Mouse (Mus musculus): ENCODE measurements around the gene Tmem45a.

Gene Tmem45a

DNA sequence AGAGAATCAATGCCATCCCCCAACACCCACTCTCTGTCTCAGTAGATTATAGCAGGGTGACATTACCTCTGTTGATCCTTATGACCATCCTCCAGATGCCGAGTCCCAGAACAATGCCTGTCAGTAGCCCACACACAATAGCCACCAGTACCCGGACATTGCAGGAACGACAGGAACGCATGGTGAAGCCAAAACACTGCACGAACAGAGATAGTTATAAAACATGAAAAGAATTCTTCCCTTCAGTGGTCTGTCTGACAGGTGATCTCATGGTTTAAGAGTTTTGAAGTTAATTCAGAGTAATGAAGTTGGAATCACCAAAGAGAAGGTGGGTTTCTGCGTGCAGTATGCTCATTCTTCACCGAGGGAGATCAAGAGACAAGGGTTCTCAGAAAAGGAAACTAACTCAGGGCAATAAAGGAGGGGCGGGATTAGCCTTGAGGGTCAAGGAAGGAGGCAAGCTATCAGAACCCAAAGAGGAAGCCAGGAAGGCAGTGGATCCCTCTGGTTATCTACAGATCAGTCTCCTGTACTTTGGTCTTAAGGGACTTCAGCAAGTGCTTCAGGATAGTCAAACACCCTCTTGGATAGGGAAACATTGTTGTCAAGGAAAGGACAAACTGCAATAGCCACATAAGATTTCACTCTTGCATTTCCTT, 90.4 kb downstream of the Tmem45a start, which contains the start of gene Adgrg7:
TSS of gene Adgrg7 (minus strand) at position 375 of the 659 bp plus-strand sequence.
- DNase-seq, result no peak

DNA sequence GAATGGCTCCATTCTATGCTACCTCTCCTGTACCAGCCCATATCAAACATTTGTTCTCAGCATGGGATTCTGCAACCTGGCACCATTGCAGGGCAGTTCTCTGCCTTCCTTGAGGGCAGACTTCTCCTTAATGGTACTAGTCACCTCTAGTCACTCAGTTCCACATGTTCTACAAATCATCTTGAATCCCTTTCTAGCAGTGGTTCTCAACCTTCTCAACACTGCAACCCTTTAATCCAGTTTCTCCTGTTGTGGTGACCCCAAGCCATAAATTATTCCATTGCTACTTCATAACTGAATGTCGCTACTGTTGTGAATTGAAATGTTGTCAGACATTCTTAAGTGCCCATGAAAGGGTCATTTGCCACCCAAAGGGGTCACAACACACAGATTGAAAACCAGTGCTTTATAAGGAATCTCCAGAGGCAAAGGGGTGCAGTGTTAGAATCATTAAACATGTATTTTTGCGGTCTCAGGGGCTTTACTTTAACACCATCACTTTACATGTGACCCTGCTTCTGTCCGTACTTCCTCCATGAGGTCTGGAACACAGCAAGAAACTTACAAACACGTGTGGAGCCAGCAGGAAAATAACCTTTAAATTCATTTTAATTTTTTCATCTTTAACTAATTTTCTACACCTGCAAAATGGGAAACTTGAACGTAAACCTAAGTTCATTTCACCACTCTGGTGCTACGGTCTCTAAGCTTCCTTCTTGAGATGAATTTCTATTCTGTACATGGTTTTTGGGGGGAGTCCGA, 91.4 kb downstream of the Tmem45a start:
- DNase-seq, result no peak

DNA sequence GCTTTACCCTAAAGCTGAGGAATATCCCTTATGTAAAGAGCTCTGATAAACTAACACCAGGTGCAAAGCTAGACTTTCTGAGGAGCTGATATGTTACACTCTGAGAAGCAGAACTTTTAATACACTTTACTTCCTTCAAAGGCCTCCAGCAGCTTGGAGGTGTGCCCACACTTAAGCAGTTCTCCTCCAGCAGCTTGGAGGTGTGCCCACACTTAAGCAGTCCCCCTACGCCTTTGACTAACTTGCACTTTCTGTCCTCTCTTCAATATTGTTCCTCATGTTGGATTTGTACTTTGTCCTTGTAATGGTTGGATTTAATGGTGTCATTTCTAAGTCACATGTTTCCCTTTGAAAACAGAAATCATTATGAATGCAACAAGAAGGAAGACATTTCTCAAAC, 92.2 kb downstream of the Tmem45a start:
- DNase-seq, result no peak

DNA sequence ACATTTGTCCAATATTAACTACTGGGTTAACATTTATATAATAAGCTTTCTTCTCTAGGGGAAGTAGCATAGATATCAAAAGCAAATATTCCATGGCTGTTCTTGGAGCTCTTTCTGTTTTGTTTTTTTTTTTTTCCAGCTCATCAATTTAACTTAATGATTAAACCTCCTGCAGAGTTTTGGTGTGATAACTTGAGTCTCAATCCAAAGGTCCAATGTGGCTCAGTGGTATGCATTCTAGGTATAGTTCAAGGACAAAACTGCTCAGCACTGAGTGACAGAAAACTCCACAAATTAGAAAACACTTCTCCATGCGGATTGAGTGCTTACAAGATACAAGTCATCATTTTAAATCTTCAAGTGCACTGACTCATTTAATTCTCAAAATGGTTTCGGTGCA, 100.0 kb downstream of the Tmem45a start:
- no peak for DNase-seq

DNA sequence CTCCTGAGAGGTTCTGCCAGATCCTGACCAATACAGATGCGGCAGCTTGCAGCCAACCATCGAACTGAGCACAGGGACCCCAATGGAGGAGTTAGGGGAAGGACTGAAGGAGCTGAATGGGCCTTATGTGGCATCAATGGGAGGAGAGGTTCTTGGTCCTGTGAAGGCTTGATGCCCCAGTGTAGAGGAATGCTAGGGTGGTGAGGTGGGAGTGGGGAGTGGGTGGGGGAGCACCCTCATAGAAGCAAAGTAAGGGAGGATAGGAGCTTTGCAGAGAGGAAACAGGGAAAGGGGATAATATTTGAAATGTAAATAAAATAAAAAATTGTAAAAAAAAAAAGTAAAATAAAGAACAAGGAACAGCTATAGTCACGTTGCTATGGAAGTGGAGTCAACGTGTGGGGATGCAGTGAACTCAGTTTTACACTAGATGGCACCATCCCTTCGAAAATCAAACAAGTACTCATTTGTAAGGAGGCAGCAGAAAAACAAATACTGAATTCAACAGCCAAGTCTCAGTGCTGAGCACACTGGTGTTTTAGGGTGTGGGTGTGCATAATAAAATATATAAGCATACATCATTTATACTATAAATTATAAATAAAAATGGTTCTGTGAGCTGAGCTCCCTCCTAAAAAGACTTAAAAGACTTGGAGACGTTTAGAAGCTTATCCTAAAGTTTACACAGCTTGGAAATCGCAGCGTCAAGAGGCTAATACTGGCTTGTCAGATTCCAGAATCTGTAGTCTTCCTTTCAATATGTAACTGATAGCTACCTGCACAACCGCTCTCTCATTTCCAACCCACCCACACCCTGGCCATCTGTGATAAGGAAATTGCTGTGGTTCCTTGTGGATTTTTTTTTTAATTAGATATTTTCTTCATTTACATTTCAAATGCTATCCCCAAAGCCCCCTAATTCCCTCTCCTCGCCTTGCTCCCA, 114.5 kb downstream of the Tmem45a start:
- peak; percentile 32 to 34 for DNase-seq
